Mouse (Mus musculus): ENCODE data around the gene Abca6. TPM values are rescaled to one million over a fixed set of nuclear protein-coding genes. Genes with fewer than 3 reads are reported as not detected.

The Abca6 gene
- polyA plus RNA-seq, 1 experiment from 2014 or later: 2.3 TPM

- 84% methylated on average over 11 of the region's 11 CpGs for WGBS
- Histone ChIP-seq H3K27ac (ENCODE audit: low read length) (no peak overlapping the region), H3K4me3 (ENCODE audit: low read depth, low read length) (no peak overlapping the region), H3K4me1 (ENCODE audit: insufficient read depth, low read depth, low read length) (no peaks in the 10 kb centered on the region), H3K4me2 (replicated peaks; ENCODE audit: low read depth, low read length) (no peak overlapping the region), H3K9me3 (ENCODE audit: low read length) (no peaks in the 10 kb centered on the region), H3K27me3 (replicated peaks; ENCODE audit: insufficient read depth, low read length) (no peaks in the 10 kb centered on the region), H3K36me3 (ENCODE audit: insufficient read depth, low read length) (no peaks in the 10 kb centered on the region), H3K9ac (replicated peaks; ENCODE audit: low read depth) (no peak overlapping the region)
- DNase-seq (ENCODE audit: low spot score) (no peak), ATAC-seq (no peak)
- no peak for TF ChIP-seq EP300 (IDR thresholded peaks at IDR 0.05)
- no peak for TF ChIP-seq CTCF (IDR thresholded peaks at IDR 0.05)
Measured at GRCm38 (mm10) chr11:110266757-110267156, 15.2 kb upstream of the Abca6 start.

- H3K4me2 ChIP-seq (replicated peaks; ENCODE audit: low read depth, low read length): no peak overlapping the region
- no peaks in the 10 kb centered on the region for H3K27me3 ChIP-seq (replicated peaks; ENCODE audit: insufficient read depth, low read length)
- no peaks in the 10 kb centered on the region for H3K4me1 ChIP-seq (ENCODE audit: insufficient read depth, low read depth, low read length)
- H3K4me3 ChIP-seq (ENCODE audit: low read depth, low read length): no peak overlapping the region
- H3K36me3 ChIP-seq (ENCODE audit: insufficient read depth, low read length): no peaks in the 10 kb centered on the region
- no peak for ATAC-seq
- H3K9ac ChIP-seq (replicated peaks; ENCODE audit: low read depth): no peak overlapping the region
- no peaks in the 10 kb centered on the region for H3K9me3 ChIP-seq (ENCODE audit: low read length)
- DNase-seq (ENCODE audit: low spot score): no peak
- no peak for TF ChIP-seq CTCF (IDR thresholded peaks at IDR 0.05)
- 64% methylated on average over 3 of the region's 3 CpGs for WGBS
- H3K27ac ChIP-seq (ENCODE audit: low read length): no peak overlapping the region
Measured at GRCm38 (mm10) chr11:110261867-110262266, 10.3 kb upstream of the Abca6 start.

DNA sequence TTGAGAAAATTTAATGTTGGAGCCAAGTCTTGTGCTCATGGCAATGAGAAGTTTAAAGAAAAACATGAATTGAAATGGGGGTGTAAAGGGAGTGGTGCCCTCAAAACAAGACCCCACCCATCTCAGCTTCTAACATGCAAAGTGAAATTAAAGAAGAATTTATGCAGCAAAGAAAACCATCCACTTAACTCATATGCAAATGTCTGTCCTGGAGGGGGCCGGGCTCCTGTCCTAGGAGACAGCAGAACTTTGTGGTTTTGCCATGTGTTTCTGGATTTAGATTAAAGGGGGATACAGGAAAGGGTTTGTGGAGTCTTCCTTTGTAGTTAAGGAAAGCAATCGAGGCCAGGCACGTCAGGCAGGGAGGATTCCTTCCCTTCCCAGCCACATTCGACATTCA lies 6.3 kb upstream of the Abca6 start:
- Histone ChIP-seq H3K4me1 (ENCODE audit: insufficient read depth, low read depth, low read length) (no peaks in the 10 kb centered on the region), H3K4me2 (replicated peaks; ENCODE audit: low read depth, low read length) (no peak overlapping the region), H3K9me3 (ENCODE audit: low read length) (no peaks in the 10 kb centered on the region), H3K4me3 (ENCODE audit: low read depth, low read length) (no peak overlapping the region), H3K9ac (replicated peaks; ENCODE audit: low read depth) (no peak overlapping the region), H3K27me3 (replicated peaks; ENCODE audit: insufficient read depth, low read length) (no peaks in the 10 kb centered on the region), H3K36me3 (ENCODE audit: insufficient read depth, low read length) (no peaks in the 10 kb centered on the region), H3K27ac (ENCODE audit: low read length) (no peak overlapping the region)
- ATAC-seq: no peak
- no peak for DNase-seq (ENCODE audit: low spot score)
- 58% methylated on average over 4 of the region's 4 CpGs for WGBS
- TF ChIP-seq EP300 (IDR thresholded peaks at IDR 0.05) (no peak), CTCF (IDR thresholded peaks at IDR 0.05) (no peak)

DNA sequence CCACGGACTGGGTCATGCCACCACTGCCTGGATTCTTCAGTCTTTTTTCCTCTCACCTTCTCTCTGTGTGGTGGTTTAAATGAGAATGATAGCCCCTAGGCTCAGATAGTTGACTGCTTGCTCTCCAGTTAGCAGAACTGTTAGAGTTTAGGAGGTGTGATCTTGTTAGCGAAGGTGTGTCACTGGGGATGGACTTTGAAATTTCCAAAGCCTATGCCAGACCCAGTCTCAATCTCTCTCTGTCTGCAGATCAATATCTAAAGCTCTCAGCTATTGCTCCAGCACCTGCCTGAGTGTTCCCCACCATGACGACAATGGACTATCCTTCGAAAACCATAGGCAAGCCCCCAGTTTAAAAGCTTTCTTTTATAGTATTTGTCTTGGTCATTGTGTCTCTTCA lies 5.5 kb upstream of the Abca6 start:
- H3K36me3 ChIP-seq (ENCODE audit: insufficient read depth, low read length): no peaks in the 10 kb centered on the region
- H3K4me3 ChIP-seq (ENCODE audit: low read depth, low read length): no peak overlapping the region
- ATAC-seq (no peak), DNase-seq (ENCODE audit: low spot score) (no peak)
- no peaks in the 10 kb centered on the region for H3K4me1 ChIP-seq (ENCODE audit: insufficient read depth, low read depth, low read length)
- WGBS: 85% methylated on average over 4 of the region's 4 CpGs
- H3K27ac ChIP-seq (ENCODE audit: low read length): no peak overlapping the region
- H3K9ac ChIP-seq (replicated peaks; ENCODE audit: low read depth): no peak overlapping the region
- H3K4me2 ChIP-seq (replicated peaks; ENCODE audit: low read depth, low read length): no peak overlapping the region
- H3K27me3 ChIP-seq (replicated peaks; ENCODE audit: insufficient read depth, low read length): no peaks in the 10 kb centered on the region
- no peak for TF ChIP-seq CTCF (IDR thresholded peaks at IDR 0.05)
- no peak for TF ChIP-seq EP300 (IDR thresholded peaks at IDR 0.05)
- no peaks in the 10 kb centered on the region for H3K9me3 ChIP-seq (ENCODE audit: low read length)

DNA sequence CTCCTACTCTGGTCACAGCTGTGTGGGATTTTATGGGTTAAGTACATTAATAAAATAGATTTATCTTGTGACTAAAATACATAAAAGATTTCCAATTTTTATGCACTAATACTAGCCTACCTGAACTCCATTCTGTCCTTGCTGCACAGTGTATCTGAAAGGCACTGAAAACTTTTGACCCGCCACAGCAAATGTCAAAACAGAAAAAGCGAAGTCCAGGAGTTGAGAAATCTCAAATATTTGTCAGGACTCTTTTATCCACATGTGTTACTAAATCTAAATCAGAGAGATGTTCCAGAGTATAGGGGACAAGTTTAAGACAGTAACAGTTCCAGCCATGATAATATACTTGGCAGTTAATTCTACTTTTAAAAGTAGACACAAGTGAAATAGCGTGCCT lies 680 bp upstream of the Abca6 start:
- no peak for TF ChIP-seq EP300 (IDR thresholded peaks at IDR 0.05)
- TF ChIP-seq CTCF (IDR thresholded peaks at IDR 0.05): no peak
- H3K9me3 ChIP-seq (ENCODE audit: low read length): no peaks in the 10 kb centered on the region
- H3K36me3 ChIP-seq (ENCODE audit: insufficient read depth, low read length): no peaks in the 10 kb centered on the region
- no peak for ATAC-seq
- 52% methylated on average over 3 of the region's 3 CpGs for WGBS
- no peak overlapping the region for H3K9ac ChIP-seq (replicated peaks; ENCODE audit: low read depth)
- H3K4me2 ChIP-seq (replicated peaks; ENCODE audit: low read depth, low read length): no peak overlapping the region
- no peak overlapping the region for H3K4me3 ChIP-seq (ENCODE audit: low read depth, low read length)
- H3K4me1 ChIP-seq (ENCODE audit: insufficient read depth, low read depth, low read length): no peaks in the 10 kb centered on the region
- DNase-seq (ENCODE audit: low spot score): no peak
- no peak overlapping the region for H3K27ac ChIP-seq (ENCODE audit: low read length)
- no peaks in the 10 kb centered on the region for H3K27me3 ChIP-seq (replicated peaks; ENCODE audit: insufficient read depth, low read length)

DNA sequence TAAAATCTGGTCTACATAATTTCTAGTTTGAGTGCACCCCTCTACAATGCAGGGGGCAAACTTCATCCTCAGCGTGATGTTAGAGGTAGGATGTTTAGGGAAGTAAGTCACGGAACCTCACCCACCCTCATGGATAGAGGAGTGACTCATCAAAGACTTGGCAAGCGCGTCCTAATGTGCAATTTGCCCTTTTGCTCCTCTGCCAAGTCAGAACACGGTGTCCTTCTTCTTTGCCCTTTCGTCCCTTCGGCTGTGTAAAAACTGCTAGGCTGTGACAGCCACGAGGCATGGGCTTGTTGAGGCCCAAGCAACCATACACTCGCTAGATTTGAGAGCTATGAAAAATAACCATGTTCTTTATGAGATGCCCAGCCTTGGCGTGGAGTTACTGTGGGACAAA lies 6.8 kb downstream of the Abca6 start:
- Histone ChIP-seq H3K4me3 (ENCODE audit: low read depth, low read length) (no peak overlapping the region), H3K4me2 (replicated peaks; ENCODE audit: low read depth, low read length) (no peak overlapping the region), H3K9ac (replicated peaks; ENCODE audit: low read depth) (no peak overlapping the region), H3K27ac (ENCODE audit: low read length) (no peak overlapping the region), H3K4me1 (ENCODE audit: insufficient read depth, low read depth, low read length) (no peaks in the 10 kb centered on the region), H3K9me3 (ENCODE audit: low read length) (no peaks in the 10 kb centered on the region), H3K27me3 (replicated peaks; ENCODE audit: insufficient read depth, low read length) (no peaks in the 10 kb centered on the region), H3K36me3 (ENCODE audit: insufficient read depth, low read length) (no peaks in the 10 kb centered on the region)
- ATAC-seq (peak; percentile 30; the same call in 1 of the 2 replicates), DNase-seq (ENCODE audit: low spot score) (peak; percentile 50)
- 71% methylated on average over 10 of the region's 10 CpGs for WGBS
- 0 out of 2 replicates have a peak, but pooled peaks have one; percentile 17 for TF ChIP-seq EP300 (IDR thresholded peaks at IDR 0.05)
- no peak for TF ChIP-seq CTCF (IDR thresholded peaks at IDR 0.05)

DNA sequence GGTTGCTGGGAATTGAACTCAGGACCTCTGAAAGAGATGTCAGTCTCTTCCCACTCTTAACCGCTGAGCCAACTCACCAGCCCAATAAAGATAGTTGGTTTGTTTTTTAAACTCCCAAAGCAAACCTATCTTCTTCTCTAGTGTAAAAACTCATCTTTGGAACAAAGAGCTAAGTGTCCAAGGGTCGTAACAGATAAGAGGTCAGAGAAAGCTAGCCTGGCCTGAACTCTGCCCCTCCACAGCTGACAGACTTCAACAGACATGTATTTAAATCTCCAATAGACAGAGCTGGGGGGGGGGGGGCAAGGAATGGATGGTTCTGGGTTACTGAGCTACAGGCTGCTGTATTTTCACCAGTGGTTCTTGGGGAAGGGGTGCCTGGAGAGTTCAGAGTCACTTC lies 14.1 kb downstream of the Abca6 start:
- Histone ChIP-seq H3K27ac (ENCODE audit: low read length) (no peak overlapping the region), H3K4me3 (ENCODE audit: low read depth, low read length) (no peak overlapping the region), H3K9me3 (ENCODE audit: low read length) (no peaks in the 10 kb centered on the region), H3K36me3 (ENCODE audit: insufficient read depth, low read length) (no peaks in the 10 kb centered on the region), H3K9ac (replicated peaks; ENCODE audit: low read depth) (no peak overlapping the region), H3K4me1 (ENCODE audit: insufficient read depth, low read depth, low read length) (no peaks in the 10 kb centered on the region), H3K4me2 (replicated peaks; ENCODE audit: low read depth, low read length) (no peak overlapping the region), H3K27me3 (replicated peaks; ENCODE audit: insufficient read depth, low read length) (no peaks in the 10 kb centered on the region)
- no peak for DNase-seq (ENCODE audit: low spot score)
- ATAC-seq: no peak
- TF ChIP-seq EP300 (IDR thresholded peaks at IDR 0.05): no peak
- no peak for TF ChIP-seq CTCF (IDR thresholded peaks at IDR 0.05)
- WGBS: 82% methylated on average over 2 of the region's 2 CpGs

Measured in lung, postnatal 0 days (tissue).